Mouse (Mus musculus): ENCODE measurements around the gene Opalin. TPM values are rescaled to one million over a fixed set of nuclear protein-coding genes. Genes with fewer than 3 reads are reported as not detected.

The Opalin gene
- polyA plus RNA-seq, 1 experiment from 2014 or later, result not detected

DNA sequence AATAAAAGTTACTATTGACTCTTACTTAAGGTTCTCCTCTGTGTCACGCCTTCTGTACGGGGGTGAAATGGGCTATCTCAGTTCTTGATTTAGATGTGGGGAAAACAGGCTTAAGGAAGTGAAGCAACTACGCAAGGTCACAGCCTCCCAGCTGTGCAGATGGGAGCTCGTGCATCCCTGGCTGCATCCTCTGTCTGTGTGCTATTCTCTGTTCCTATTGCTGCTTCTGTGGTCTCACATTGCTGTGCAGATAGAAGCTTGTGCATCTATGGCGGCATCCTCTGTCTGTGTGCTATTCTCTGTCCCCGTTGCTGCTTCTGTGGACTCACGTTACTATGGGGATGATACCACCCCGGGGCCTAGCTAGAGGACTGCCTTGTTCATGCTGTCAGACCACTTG lies 50.4 kb downstream of the Opalin start:
- no peaks in the 10 kb centered on the region for H3K9me3 ChIP-seq (replicated peaks)
- H3K36me3 ChIP-seq, result no peaks in the 10 kb centered on the region
- no peak for DNase-seq (ENCODE audit: low spot score)
- no peak overlapping the region for H3K27ac ChIP-seq
- H3K4me3 ChIP-seq, result no peak overlapping the region
- 0 out of 2 replicates have a peak, but pooled peaks cover 2% of the 10 kb centered on the region for H3K4me1 ChIP-seq
- 92% methylated on average over 8 of the region's 8 CpGs for WGBS
- H3K27me3 ChIP-seq (ENCODE audit: low read depth, poor library complexity, severe bottlenecking), result no peaks in the 10 kb centered on the region

DNA sequence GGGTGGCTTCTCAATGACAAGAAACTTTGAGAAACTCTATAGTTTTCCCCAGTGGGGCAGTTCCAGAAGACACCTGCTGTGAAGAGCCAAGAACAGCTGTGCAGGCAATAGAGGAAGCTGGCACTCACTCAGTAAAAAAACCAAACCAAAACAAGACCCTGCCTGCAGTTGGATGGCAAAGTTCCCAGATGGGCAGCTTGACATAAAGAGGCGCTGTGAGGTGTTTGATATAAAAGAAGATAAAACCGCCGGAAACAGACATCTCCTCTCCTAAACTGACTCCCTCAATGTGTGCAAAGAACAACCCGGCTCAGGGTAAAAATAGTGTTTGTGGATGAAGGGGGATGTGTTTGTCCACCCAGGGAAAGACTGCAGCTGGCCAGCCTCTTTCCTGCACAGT lies 54.7 kb downstream of the Opalin start:
- Histone ChIP-seq H3K4me3 (no peak overlapping the region), H3K27ac (no peak overlapping the region), H3K9me3 (replicated peaks) (no peaks in the 10 kb centered on the region), H3K4me1 (0 out of 2 replicates have a peak, but pooled peaks cover 2% of the 10 kb centered on the region), H3K27me3 (ENCODE audit: low read depth, poor library complexity, severe bottlenecking) (0 out of 2 replicates have a peak, but pooled peaks cover 2% of the 10 kb centered on the region), H3K36me3 (no peaks in the 10 kb centered on the region)
- WGBS, result 89% methylated on average over 4 of the region's 4 CpGs
- no peak for DNase-seq (ENCODE audit: low spot score)

DNA sequence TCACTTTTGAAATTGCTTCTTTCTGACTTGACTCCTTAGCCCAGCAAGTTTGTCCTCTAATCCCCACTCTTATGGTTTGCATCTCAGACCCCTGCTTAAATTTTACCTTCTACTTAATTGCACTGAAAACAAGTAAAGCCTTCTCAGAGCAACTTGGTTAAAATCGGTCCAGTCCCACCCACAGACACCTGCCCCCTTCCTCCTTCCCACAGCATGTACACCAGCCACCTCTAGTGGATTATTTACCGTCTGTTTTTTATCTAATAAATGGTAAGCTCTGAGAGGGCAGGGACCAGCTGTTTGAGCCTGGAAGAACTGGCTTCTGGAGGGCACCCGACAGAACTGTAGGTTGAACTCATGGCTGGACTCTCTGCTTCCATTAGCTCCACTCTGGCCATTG lies 56.4 kb downstream of the Opalin start:
- no peaks in the 10 kb centered on the region for H3K9me3 ChIP-seq (replicated peaks)
- WGBS, result 70% methylated on average over 3 of the region's 3 CpGs

DNA sequence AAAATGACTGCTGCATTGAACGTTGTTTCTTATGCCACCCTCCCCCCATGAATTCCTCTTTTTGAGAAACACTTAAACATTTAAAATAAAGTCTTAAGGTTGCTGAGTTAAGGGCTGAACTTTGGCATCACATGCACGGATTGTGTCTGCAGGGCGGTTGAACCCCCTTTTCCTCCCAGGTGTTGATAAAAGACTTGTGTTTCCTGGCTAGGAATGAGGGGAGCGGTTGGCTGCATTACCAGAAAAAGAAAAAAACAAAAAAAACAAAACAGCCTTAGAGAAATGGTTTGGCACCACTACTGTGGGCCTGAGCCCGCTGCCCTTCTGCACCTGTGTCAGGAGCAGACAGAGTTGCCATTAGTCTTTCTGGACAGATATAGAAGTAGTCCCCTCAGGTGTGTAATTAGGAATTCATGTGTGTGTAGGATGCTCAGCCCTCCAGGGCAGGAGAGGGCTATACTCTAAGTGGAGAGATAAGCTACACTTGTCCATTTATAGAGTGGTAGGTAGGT lies 57.7 kb downstream of the Opalin start:
- Histone ChIP-seq H3K9me3 (replicated peaks) (no peaks in the 10 kb centered on the region), H3K27ac (no peak overlapping the region), H3K4me3 (no peak overlapping the region), H3K4me1 (peaks cover 5% of the 10 kb centered on the region), H3K36me3 (no peaks in the 10 kb centered on the region), H3K27me3 (ENCODE audit: low read depth, poor library complexity, severe bottlenecking) (0 out of 2 replicates have a peak, but pooled peaks cover 6% of the 10 kb centered on the region)
- WGBS, result 91% methylated on average over 5 of the region's 5 CpGs
- no peak for DNase-seq (ENCODE audit: low spot score)

More for the DNA sequence above, 56.4 kb downstream of the Opalin start:
- H3K36me3 ChIP-seq, result no peaks in the 10 kb centered on the region
- DNase-seq (ENCODE audit: low spot score), result no peak
- H3K27ac ChIP-seq, result no peak overlapping the region
- peaks cover 5% of the 10 kb centered on the region for H3K4me1 ChIP-seq
- H3K4me3 ChIP-seq, result no peak overlapping the region
- H3K27me3 ChIP-seq (ENCODE audit: low read depth, poor library complexity, severe bottlenecking), result 0 out of 2 replicates have a peak, but pooled peaks cover 2% of the 10 kb centered on the region

DNA sequence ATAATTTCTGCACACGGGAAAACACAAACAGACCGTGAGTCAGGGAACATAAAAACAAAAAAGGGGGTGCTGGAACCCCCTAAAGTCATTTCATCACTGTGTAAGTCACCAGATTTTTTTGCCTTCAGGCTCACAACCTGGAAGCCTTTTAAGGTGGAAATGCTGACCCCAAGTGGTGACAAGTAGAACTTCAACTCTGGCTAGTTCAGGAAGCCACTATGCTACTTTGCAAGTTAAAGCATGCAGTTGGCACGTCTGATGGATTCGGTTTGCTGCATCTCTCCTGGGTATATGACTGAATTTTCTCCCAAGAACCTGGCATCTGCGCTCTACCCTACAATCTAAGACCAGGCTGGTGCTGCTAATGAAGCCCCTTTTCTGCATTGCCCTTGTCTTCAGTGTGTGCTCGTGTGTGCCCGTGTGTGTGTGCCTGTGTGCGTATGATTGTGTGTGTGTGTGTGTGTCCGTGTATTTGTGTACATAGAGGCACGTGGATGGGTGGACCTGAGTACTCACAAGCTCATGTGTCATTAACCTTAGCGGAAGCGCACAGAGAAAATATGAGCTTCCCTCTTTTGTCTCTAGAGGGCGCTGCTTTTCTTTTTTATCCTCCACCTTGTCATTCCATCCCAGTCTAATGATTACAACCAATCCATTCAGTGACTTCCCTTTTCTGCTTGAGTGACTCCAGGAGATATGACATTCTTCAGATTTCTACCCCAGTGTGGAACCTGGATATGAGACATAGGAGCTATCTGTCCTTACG lies 60.8 kb downstream of the Opalin start:
- peak; percentile 36 for DNase-seq (ENCODE audit: low spot score)
- Histone ChIP-seq H3K4me1 (peaks cover 3% of the 10 kb centered on the region), H3K4me3 (peak overlapping the region; percentile 25; the same call in 1 of the 2 replicates), H3K36me3 (no peaks in the 10 kb centered on the region), H3K9me3 (replicated peaks) (no peaks in the 10 kb centered on the region), H3K27ac (no peak overlapping the region), H3K27me3 (ENCODE audit: low read depth, poor library complexity, severe bottlenecking) (peaks cover 24% of the 10 kb centered on the region)
- 17% methylated on average over 14 of the region's 14 CpGs for WGBS

DNA sequence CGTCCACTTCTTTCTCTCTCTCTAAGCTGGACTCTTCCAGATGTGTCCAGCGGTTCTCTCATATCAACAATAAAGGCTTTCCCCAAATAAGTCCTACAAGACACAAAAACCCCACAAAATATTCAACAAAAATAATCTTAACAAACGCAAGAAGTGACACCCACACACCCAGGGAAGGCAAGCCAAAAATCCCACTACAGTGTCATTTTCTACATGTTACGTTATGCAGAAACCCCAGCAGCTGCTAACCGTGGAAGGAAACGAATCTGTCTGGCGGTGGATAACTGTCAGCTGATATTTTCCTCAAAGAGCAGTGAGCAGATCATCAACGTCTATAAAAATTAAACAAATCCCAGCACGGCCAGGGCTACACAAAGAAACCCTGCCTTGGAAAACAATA lies 62.9 kb downstream of the Opalin start:
- H3K36me3 ChIP-seq, result no peaks in the 10 kb centered on the region
- WGBS, result 33% methylated on average over 9 of the region's 9 CpGs
- peaks cover 24% of the 10 kb centered on the region for H3K27me3 ChIP-seq (ENCODE audit: low read depth, poor library complexity, severe bottlenecking)
- peaks cover 3% of the 10 kb centered on the region for H3K4me1 ChIP-seq
- DNase-seq (ENCODE audit: low spot score), result no peak
- H3K4me3 ChIP-seq, result no peak overlapping the region
- H3K9me3 ChIP-seq (replicated peaks), result no peaks in the 10 kb centered on the region
- no peak overlapping the region for H3K27ac ChIP-seq

DNA sequence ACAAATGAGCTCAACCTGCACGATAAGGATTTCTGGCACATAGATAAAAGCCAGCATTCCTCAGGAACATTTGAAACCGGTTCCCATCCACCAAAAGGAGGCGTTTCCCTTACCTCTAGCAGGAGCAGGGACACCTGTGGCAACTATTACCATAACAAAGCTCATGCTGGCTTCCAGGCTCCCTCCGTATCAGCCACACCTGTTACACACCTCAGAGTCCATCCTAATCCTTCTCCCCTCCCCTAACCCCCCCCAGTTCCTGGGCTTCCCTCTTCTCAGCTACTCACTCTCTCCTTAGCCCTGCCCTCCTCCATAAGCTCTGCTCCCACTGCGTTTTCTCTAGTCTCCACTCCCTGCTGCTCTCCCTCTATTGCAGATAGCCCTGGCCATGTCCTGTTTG lies 63.3 kb downstream of the Opalin start:
- Histone ChIP-seq H3K36me3 (no peaks in the 10 kb centered on the region), H3K9me3 (replicated peaks) (no peaks in the 10 kb centered on the region), H3K4me1 (peaks cover 3% of the 10 kb centered on the region), H3K27ac (no peak overlapping the region), H3K27me3 (ENCODE audit: low read depth, poor library complexity, severe bottlenecking) (peaks cover 24% of the 10 kb centered on the region), H3K4me3 (no peak overlapping the region)
- WGBS, result 9% methylated on average over 5 of the region's 5 CpGs
- no peak for DNase-seq (ENCODE audit: low spot score)

Other genes starting within 250 kb of the Opalin start
- 35.6 and 36.9 TPM in 2 replicates for gene Ccnj, start 245.8 kb downstream of the Opalin start, polyA plus RNA-seq (2016; fragmentation: Nextera tagmentation; extraction: Ambion mirVana)
- gene Zfp518a, start 182.4 kb downstream of the Opalin start, polyA plus RNA-seq (2016; fragmentation: Nextera tagmentation; extraction: Ambion mirVana), result 11.1 and 12.7 TPM in 2 replicates
- 0.45 and 0.93 TPM in 2 replicates for gene Blnk, start 82.6 kb downstream of the Opalin start, polyA plus RNA-seq (2016; fragmentation: Nextera tagmentation; extraction: Ambion mirVana)
- not detected in 2 replicates for gene Dntt, start 47.8 kb downstream of the Opalin start, polyA plus RNA-seq (2016; fragmentation: Nextera tagmentation; extraction: Ambion mirVana)
- 0.03 TPM in 1 of 2 replicates, not detected in the other for gene Tll2, start 129.7 kb upstream of the Opalin start, polyA plus RNA-seq (2016; fragmentation: Nextera tagmentation; extraction: Ambion mirVana)
- gene Tm9sf3, start 186.9 kb upstream of the Opalin start, polyA plus RNA-seq (2016; fragmentation: Nextera tagmentation; extraction: Ambion mirVana), result 88.8 and 112 TPM in 2 replicates

Measured in limb, embryonic 10.5 days (tissue).